Mouse (Mus musculus) midbrain, embryonic 14.5 days (tissue): ENCODE results near the gene Clca4b. TPM values are rescaled to one million over a fixed set of nuclear protein-coding genes. Genes with fewer than 3 reads are reported as not detected.
"Not testable (repeated sequence)": the region's sequence is repeated elsewhere in the genome, so short reads cannot be mapped to it uniquely, and the experiment has no call there.

Experiments
- ATAC-seq: fragments of 200-750 bp; cut with Nextera tagmentation; 2 replicates; pipeline ENCODE4 v1.8.0; 2017; ENCODE audit warnings: moderate number of reproducible peaks, moderate library complexity; ENCODE audit not compliant: low FRiP score, low TSS enrichment
- DNase-seq: peaks from one replicate; pipeline ENCODE4 v3.0.0-alpha.2; 2015
- H3K27ac ChIP-seq: fragments of 300-500 bp; sonication (generic); replicated peaks from 2 replicates; pipeline ENCODE4 v1.5.1; 2014; ENCODE audit warnings: mild to moderate bottlenecking, low read depth, low read length, moderate library complexity
- H3K27me3 ChIP-seq: fragments of 300-500 bp; sonication (generic); 2 replicates; pipeline ENCODE4 v1.6.1; 2014; ENCODE audit warnings: low read length, control low read depth, mixed read lengths; ENCODE audit not compliant: control insufficient read depth, insufficient read depth
- H3K36me3 ChIP-seq: fragments of 300-500 bp; sonication (generic); 2 replicates; pipeline ENCODE4 v1.6.1; 2014; ENCODE audit warnings: low read length, control low read depth; ENCODE audit not compliant: control insufficient read depth, insufficient read depth
- H3K4me1 ChIP-seq: fragments of 300-500 bp; sonication (generic); 2 replicates; pipeline ENCODE4 v1.6.1; 2014; ENCODE audit warnings: mild to moderate bottlenecking, antibody characterized with exemption, low read length, control low read depth; ENCODE audit not compliant: control insufficient read depth, insufficient read depth
- H3K4me2 ChIP-seq: fragments of 300-500 bp; sonication (generic); 2 replicates; pipeline ENCODE4 v1.6.1; 2014; ENCODE audit warnings: mild to moderate bottlenecking, low read length, moderate library complexity
- H3K4me3 ChIP-seq: fragments of 300-500 bp; sonication (generic); replicated peaks from 2 replicates; pipeline ENCODE4 v1.5.1; 2014; ENCODE audit warnings: low read depth, low read length
- H3K9ac ChIP-seq: fragments of 300-500 bp; sonication (generic); replicated peaks from 2 replicates; pipeline ENCODE4 v1.6.1; 2014; ENCODE audit warnings: mild to moderate bottlenecking, low read length, moderate library complexity
- H3K9me3 ChIP-seq: fragments of 300-500 bp; sonication (generic); 2 replicates; pipeline ENCODE4 v1.6.1; 2016; ENCODE audit warnings: low read length, control low read depth, mixed read lengths; ENCODE audit not compliant: control insufficient read depth
- WGBS: fragments of 180-500 bp; shearing (Covaris S2); extraction: QIAGEN DNeasy Blood & Tissue Kit; methylation state at CpG from one replicate; pipeline ENCODE4 v1.1.7; 2014; 5-methylcytosine and 5-hydroxymethylcytosine counted together
- polyA plus RNA-seq: library from polyadenylated mRNA; unstranded; fragments of >200 nt; fragmentation: Nextera tagmentation; extraction: Ambion mirVana; gene quantifications from 2 replicates; pipeline ENCODE4 v1.2.1, GENCODE M21; 2014

Clca4b gene
- polyA plus RNA-seq, 1 experiment from 2014 or later = not detected

GRCm38 (mm10) chr3:144947376-144947775 is 15.0 kb upstream of the Clca4b start:
- H3K4me2 ChIP-seq, DNase-seq, H3K27me3 ChIP-seq, H3K9me3 ChIP-seq, H3K4me3 ChIP-seq, H3K9ac ChIP-seq, H3K27ac ChIP-seq, H3K4me1 ChIP-seq, H3K36me3 ChIP-seq, ATAC-seq: not testable (repeated sequence)
- WGBS = 21% methylated on average over 5 of the region's 5 CpGs

- not testable (repeated sequence) for H3K36me3 ChIP-seq, DNase-seq, H3K4me1 ChIP-seq, H3K4me2 ChIP-seq, H3K9me3 ChIP-seq, H3K4me3 ChIP-seq, H3K27me3 ChIP-seq, ATAC-seq, H3K27ac ChIP-seq, H3K9ac ChIP-seq
Measured at GRCm38 (mm10) chr3:144933625-144934024, 1.3 kb upstream of the Clca4b start.

- H3K4me3 ChIP-seq = no peak overlapping the region
- H3K4me1 ChIP-seq = no peaks in the 10 kb centered on the region
- no peaks in the 10 kb centered on the region for H3K36me3 ChIP-seq
- H3K27me3 ChIP-seq = no peaks in the 10 kb centered on the region
- no peaks in the 10 kb centered on the region for H3K9me3 ChIP-seq
- no peak overlapping the region for H3K4me2 ChIP-seq
- 98% methylated on average over 1 of the region's 1 CpGs for WGBS
- no peak for DNase-seq
- H3K27ac ChIP-seq = no peak overlapping the region
- H3K9ac ChIP-seq = no peak overlapping the region
- ATAC-seq = no peak
Measured at GRCm38 (mm10) chr3:144933011-144933491, 722 bp upstream of the Clca4b start.

GRCm38 (mm10) chr3:144914014-144914413 is 18.3 kb downstream of the Clca4b start:
- ATAC-seq = no peak
- 93% methylated on average over 2 of the region's 2 CpGs for WGBS
- DNase-seq = no peak
- no peak overlapping the region for H3K27ac ChIP-seq
- H3K9ac ChIP-seq = no peak overlapping the region
- no peak overlapping the region for H3K4me2 ChIP-seq
- H3K4me3 ChIP-seq = no peak overlapping the region
- H3K27me3 ChIP-seq = no peaks in the 10 kb centered on the region
- H3K9me3 ChIP-seq = no peaks in the 10 kb centered on the region
- no peaks in the 10 kb centered on the region for H3K36me3 ChIP-seq
- H3K4me1 ChIP-seq = no peaks in the 10 kb centered on the region

GRCm38 (mm10) chr3:144897042-144897678 is 35.2 kb downstream of the Clca4b start:
- no peak overlapping the region for H3K9ac ChIP-seq
- no peak for DNase-seq
- no peaks in the 10 kb centered on the region for H3K27me3 ChIP-seq
- ATAC-seq = no peak
- H3K27ac ChIP-seq = no peak overlapping the region
- no peak overlapping the region for H3K4me3 ChIP-seq
- H3K4me2 ChIP-seq = no peak overlapping the region
- 89% methylated on average over 2 of the region's 2 CpGs for WGBS
- no peaks in the 10 kb centered on the region for H3K4me1 ChIP-seq
- H3K36me3 ChIP-seq = no peaks in the 10 kb centered on the region
- no peaks in the 10 kb centered on the region for H3K9me3 ChIP-seq

GRCm38 (mm10) chr3:144890246-144890758 is 42.0 kb downstream of the Clca4b start:
- ATAC-seq (no peak), DNase-seq (no peak)
- Histone ChIP-seq H3K27ac (no peak overlapping the region), H3K4me1 (no peaks in the 10 kb centered on the region), H3K9ac (no peak overlapping the region), H3K4me3 (no peak overlapping the region), H3K36me3 (no peaks in the 10 kb centered on the region), H3K4me2 (no peak overlapping the region), H3K27me3 (no peaks in the 10 kb centered on the region), H3K9me3 (no peaks in the 10 kb centered on the region)
- WGBS = 48% methylated on average over 2 of the region's 2 CpGs

- Histone ChIP-seq H3K4me2 (no peak overlapping the region), H3K36me3 (no peaks in the 10 kb centered on the region)
- ATAC-seq = no peak
Measured at GRCm38 (mm10) chr3:144886957-144887356, 45.4 kb downstream of the Clca4b start.

GRCm38 (mm10) chr3:144872012-144872411 is 60.3 kb downstream of the Clca4b start:
- H3K4me1 ChIP-seq, H3K27me3 ChIP-seq, DNase-seq, ATAC-seq, H3K27ac ChIP-seq, H3K4me2 ChIP-seq, H3K4me3 ChIP-seq, H3K9me3 ChIP-seq, H3K9ac ChIP-seq, H3K36me3 ChIP-seq: not testable (repeated sequence)
- 52% methylated on average over 4 of the region's 4 CpGs for WGBS

More at GRCm38 (mm10) chr3:144886957-144887356, 45.4 kb downstream of the Clca4b start:
- DNase-seq = no peak
- Histone ChIP-seq H3K4me3 (no peak overlapping the region), H3K27ac (no peak overlapping the region), H3K9me3 (no peaks in the 10 kb centered on the region), H3K4me1 (no peaks in the 10 kb centered on the region), H3K27me3 (no peaks in the 10 kb centered on the region), H3K9ac (no peak overlapping the region)
